Mouse (Mus musculus): ENCODE results near the gene Fgr.

The Fgr gene

DNA sequence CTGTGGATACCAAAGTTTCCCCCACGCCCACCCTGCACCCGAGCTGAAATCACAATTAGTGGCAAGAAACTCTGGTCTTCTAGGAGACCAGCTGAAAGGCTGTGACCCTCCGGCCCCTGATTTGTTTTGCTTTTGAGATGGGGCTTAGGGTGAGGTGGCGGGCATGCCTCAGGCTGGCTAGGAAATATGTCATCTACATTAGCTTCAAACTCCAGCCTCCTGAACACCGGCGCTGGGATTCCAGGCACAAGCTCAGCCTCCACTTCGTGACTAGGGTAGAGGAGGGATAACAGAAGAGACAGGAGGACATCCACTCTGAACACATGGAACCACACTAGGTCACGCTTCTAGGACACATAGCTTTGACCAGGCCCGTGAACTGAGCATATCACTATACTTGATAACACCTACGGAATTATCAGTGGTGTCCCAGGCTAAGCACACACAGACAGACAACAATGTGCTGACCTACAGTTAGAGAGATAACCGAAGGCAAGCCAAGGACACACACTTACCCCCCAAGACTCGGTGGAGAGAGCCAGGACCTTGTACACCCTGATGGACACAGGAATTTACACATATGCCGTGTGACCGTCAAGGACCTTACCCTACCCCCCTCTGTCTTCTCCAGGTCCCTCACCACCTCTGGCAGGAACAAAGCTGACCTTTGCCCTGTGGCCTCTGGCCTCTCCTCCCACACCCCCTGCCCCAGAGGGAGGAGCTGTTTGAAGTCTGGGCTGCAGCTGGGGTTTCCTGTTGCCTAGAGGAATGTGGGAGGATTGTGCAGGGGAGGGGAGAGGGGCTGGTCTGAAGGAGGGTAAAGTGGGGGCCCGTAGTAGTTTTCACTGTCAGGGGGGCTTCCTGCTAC is 33.9 kb downstream of the Fgr start:
- TF ChIP-seq POU5F1 (IDR thresholded peaks at IDR 0.05; ENCODE audit: borderline replicate concordance, low read length) (no peak), NANOG (IDR thresholded peaks at IDR 0.05; ENCODE audit: borderline replicate concordance, low read length) (no peak), CTCF (conservative IDR thresholded peaks at IDR 0.05; ENCODE audit: low read length) (no peak)
- Histone ChIP-seq H3K36me3 (ENCODE audit: insufficient read depth, low read length) (no peaks in the 10 kb centered on the region), H3K4me1 (replicated peaks; ENCODE audit: low read depth, low read length) (peaks cover 75% of the 10 kb centered on the region), H3K27me3 (ENCODE audit: insufficient read depth, low read length) (no peaks in the 10 kb centered on the region), H3K4me3 (replicated peaks; ENCODE audit: low read length) (peak overlapping the region; percentile 27), H3K9me3 (ENCODE audit: low read length) (no peaks in the 10 kb centered on the region)

DNA sequence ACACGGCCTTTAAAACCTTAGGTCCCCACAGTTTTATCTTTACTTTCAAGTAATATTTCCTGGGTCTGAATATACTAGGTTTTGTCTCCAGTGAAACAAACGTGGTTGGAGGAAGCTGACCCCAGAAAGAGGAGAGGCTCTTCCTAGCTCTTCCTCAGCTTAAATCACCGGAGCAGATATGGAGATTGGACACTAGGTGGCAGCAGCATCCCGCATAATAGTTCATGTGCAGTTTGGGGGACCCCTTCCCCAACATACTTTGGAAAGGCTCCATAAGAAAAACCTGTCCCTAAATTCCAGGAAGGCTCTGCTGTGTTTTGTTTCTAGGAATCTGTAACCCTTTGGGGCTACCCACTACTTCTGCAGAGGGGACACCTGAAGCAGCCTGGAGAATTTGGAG is 35.2 kb downstream of the Fgr start:
- Histone ChIP-seq H3K27me3 (ENCODE audit: insufficient read depth, low read length) (no peaks in the 10 kb centered on the region), H3K9me3 (ENCODE audit: low read length) (no peaks in the 10 kb centered on the region), H3K36me3 (ENCODE audit: insufficient read depth, low read length) (no peaks in the 10 kb centered on the region), H3K4me3 (replicated peaks; ENCODE audit: low read length) (no peak overlapping the region), H3K4me1 (replicated peaks; ENCODE audit: low read depth, low read length) (peaks cover 74% of the 10 kb centered on the region)
- TF ChIP-seq POU5F1 (IDR thresholded peaks at IDR 0.05; ENCODE audit: borderline replicate concordance, low read length): no peak
- TF ChIP-seq CTCF (conservative IDR thresholded peaks at IDR 0.05; ENCODE audit: low read length): peak; percentile 65

GRCm38 (mm10) chr4:133009676-133010075 is 35.8 kb downstream of the Fgr start:
- TF ChIP-seq NANOG (IDR thresholded peaks at IDR 0.05; ENCODE audit: borderline replicate concordance, low read length) (no peak), POU5F1 (IDR thresholded peaks at IDR 0.05; ENCODE audit: borderline replicate concordance, low read length) (no peak), CTCF (conservative IDR thresholded peaks at IDR 0.05; ENCODE audit: low read length) (no peak)
- Histone ChIP-seq H3K4me1 (replicated peaks; ENCODE audit: low read depth, low read length) (peaks cover 74% of the 10 kb centered on the region), H3K4me3 (replicated peaks; ENCODE audit: low read length) (0 out of 2 replicates have a peak overlapping the region, but pooled peaks have one; percentile 91), H3K9me3 (ENCODE audit: low read length) (no peaks in the 10 kb centered on the region), H3K36me3 (ENCODE audit: insufficient read depth, low read length) (no peaks in the 10 kb centered on the region), H3K27me3 (ENCODE audit: insufficient read depth, low read length) (no peaks in the 10 kb centered on the region)

- H3K9me3 ChIP-seq (ENCODE audit: low read length): no peaks in the 10 kb centered on the region
- H3K36me3 ChIP-seq (ENCODE audit: insufficient read depth, low read length): no peaks in the 10 kb centered on the region
- TF ChIP-seq POU5F1 (IDR thresholded peaks at IDR 0.05; ENCODE audit: borderline replicate concordance, low read length) (no peak), NANOG (IDR thresholded peaks at IDR 0.05; ENCODE audit: borderline replicate concordance, low read length) (no peak), CTCF (conservative IDR thresholded peaks at IDR 0.05; ENCODE audit: low read length) (no peak)
- peak overlapping the region; percentile 91 for H3K4me3 ChIP-seq (replicated peaks; ENCODE audit: low read length)
- peaks cover 75% of the 10 kb centered on the region for H3K4me1 ChIP-seq (replicated peaks; ENCODE audit: low read depth, low read length)
- H3K27me3 ChIP-seq (ENCODE audit: insufficient read depth, low read length): no peaks in the 10 kb centered on the region
These were observed 36.7 kb downstream of the Fgr start for GRCm38 (mm10) chr4:133010611-133011010.

GRCm38 (mm10) chr4:133011028-133011820 is 37.3 kb downstream of the Fgr start, which contains the start of gene Ahdc1:
Ahdc1 (plus strand) TSS chr4:133011260.
- Histone ChIP-seq H3K4me1 (replicated peaks; ENCODE audit: low read depth, low read length) (peaks cover 77% of the 10 kb centered on the region), H3K36me3 (ENCODE audit: insufficient read depth, low read length) (no peaks in the 10 kb centered on the region), H3K27me3 (ENCODE audit: insufficient read depth, low read length) (no peaks in the 10 kb centered on the region), H3K9me3 (ENCODE audit: low read length) (no peaks in the 10 kb centered on the region), H3K4me3 (replicated peaks; ENCODE audit: low read length) (peak within 1 kb of the TSS; percentile 91)
- TF ChIP-seq CTCF (conservative IDR thresholded peaks at IDR 0.05; ENCODE audit: low read length) (no peak), NANOG (IDR thresholded peaks at IDR 0.05; ENCODE audit: borderline replicate concordance, low read length) (no peak), POU5F1 (IDR thresholded peaks at IDR 0.05; ENCODE audit: borderline replicate concordance, low read length) (no peak)

GRCm38 (mm10) chr4:133011821-133012775 is 38.2 kb downstream of the Fgr start:
- peaks cover 8% of the 10 kb centered on the region for H3K36me3 ChIP-seq (ENCODE audit: insufficient read depth, low read length)
- TF ChIP-seq POU5F1 (IDR thresholded peaks at IDR 0.05; ENCODE audit: borderline replicate concordance, low read length) (no peak), CTCF (conservative IDR thresholded peaks at IDR 0.05; ENCODE audit: low read length) (no peak), NANOG (IDR thresholded peaks at IDR 0.05; ENCODE audit: borderline replicate concordance, low read length) (no peak)

GRCm38 (mm10) chr4:133012776-133013265 is 38.9 kb downstream of the Fgr start:
- Histone ChIP-seq H3K36me3 (ENCODE audit: insufficient read depth, low read length) (peaks cover 11% of the 10 kb centered on the region), H3K4me3 (replicated peaks; ENCODE audit: low read length) (peak overlapping the region; percentile 91), H3K27me3 (ENCODE audit: insufficient read depth, low read length) (no peaks in the 10 kb centered on the region), H3K9me3 (ENCODE audit: low read length) (no peaks in the 10 kb centered on the region), H3K4me1 (replicated peaks; ENCODE audit: low read depth, low read length) (peaks cover 81% of the 10 kb centered on the region)
- no peak for TF ChIP-seq CTCF (conservative IDR thresholded peaks at IDR 0.05; ENCODE audit: low read length)
- no peak for TF ChIP-seq NANOG (IDR thresholded peaks at IDR 0.05; ENCODE audit: borderline replicate concordance, low read length)
- TF ChIP-seq POU5F1 (IDR thresholded peaks at IDR 0.05; ENCODE audit: borderline replicate concordance, low read length): no peak

More at GRCm38 (mm10) chr4:133011821-133012775, 38.2 kb downstream of the Fgr start:
- Histone ChIP-seq H3K4me1 (replicated peaks; ENCODE audit: low read depth, low read length) (peaks cover 81% of the 10 kb centered on the region), H3K9me3 (ENCODE audit: low read length) (no peaks in the 10 kb centered on the region), H3K27me3 (ENCODE audit: insufficient read depth, low read length) (no peaks in the 10 kb centered on the region), H3K4me3 (replicated peaks; ENCODE audit: low read length) (peak overlapping the region; percentile 91)

All from E14TG2a.4 (cell line).